Mouse (Mus musculus) limb, embryonic 14.5 days (tissue): ENCODE data around the gene Utp14b. TPM values are rescaled to one million over a fixed set of nuclear protein-coding genes. Genes with fewer than 3 reads are reported as not detected.

Experiments
- ATAC-seq: fragments of 200-750 bp; cut with Nextera tagmentation; 2 replicates; pipeline ENCODE4 v1.8.0; 2017; ENCODE audit warnings: low read depth, moderate number of reproducible peaks, moderate TSS enrichment; ENCODE audit not compliant: low FRiP score
- DNase-seq: peaks from one replicate; pipeline ENCODE4 v3.0.0-alpha.2; 2015; ENCODE audit warnings: low spot score
- H3K27ac ChIP-seq: fragments of 300-500 bp; sonication (generic); replicated peaks from 2 replicates; pipeline ENCODE4 v1.5.1; 2014; ENCODE audit warnings: low read depth, mild to moderate bottlenecking, low read length, moderate library complexity, mixed read lengths
- H3K27me3 ChIP-seq: fragments of 300-500 bp; sonication (generic); 2 replicates; pipeline ENCODE4 v1.6.1; 2014; ENCODE audit warnings: low read length, mixed read lengths; ENCODE audit not compliant: control insufficient read depth, insufficient read depth
- H3K36me3 ChIP-seq: fragments of 300-500 bp; sonication (generic); 2 replicates; pipeline ENCODE4 v1.6.1; 2014; ENCODE audit warnings: mild to moderate bottlenecking, low read length, moderate library complexity, mixed read lengths; ENCODE audit not compliant: control insufficient read depth, insufficient read depth
- H3K4me1 ChIP-seq: fragments of 300-500 bp; sonication (generic); 2 replicates; pipeline ENCODE4 v1.6.1; 2014; ENCODE audit warnings: antibody characterized with exemption, low read length, mixed read lengths; ENCODE audit not compliant: control insufficient read depth, insufficient read depth
- H3K4me2 ChIP-seq: fragments of 300-500 bp; sonication (generic); replicated peaks from 2 replicates; pipeline ENCODE4 v1.6.1; 2014; ENCODE audit warnings: low read depth, mild to moderate bottlenecking, low read length, moderate library complexity; ENCODE audit not compliant: severe bottlenecking
- H3K4me3 ChIP-seq: fragments of 300-500 bp; sonication (generic); replicated peaks from 2 replicates; pipeline ENCODE4 v1.5.1; 2014; ENCODE audit warnings: low read length
- H3K9ac ChIP-seq: fragments of 300-500 bp; sonication (generic); 2 replicates; pipeline ENCODE4 v1.6.1; 2014; ENCODE audit warnings: mild to moderate bottlenecking, low read depth, low read length, moderate library complexity; ENCODE audit not compliant: severe bottlenecking
- H3K9me3 ChIP-seq: fragments of 300-500 bp; sonication (generic); 2 replicates; pipeline ENCODE4 v1.6.1; 2016; ENCODE audit warnings: low read length; ENCODE audit not compliant: control insufficient read depth
- POLR2A ChIP-seq: fragments of 200-500 bp; IDR thresholded peaks from 2 replicates; pipeline ENCODE4 v1.8.0; 2012; ENCODE audit warnings: inconsistent platforms, mild to moderate bottlenecking, moderate library complexity, borderline replicate concordance; ENCODE audit not compliant: insufficient read depth, insufficient read length; ENCODE audit errors: extremely low read depth
- WGBS: fragments of 180-500 bp; shearing (Covaris S2); extraction: QIAGEN DNeasy Blood & Tissue Kit; methylation state at CpG from one replicate; pipeline ENCODE4 v1.1.7; 2014; 5-methylcytosine and 5-hydroxymethylcytosine counted together
- polyA plus RNA-seq, 2 experiments: library from polyadenylated mRNA; depleted of rRNA in 1 of 2; stranded (reverse) in 1 of 2; unstranded in 1 of 2; fragments of >200 nt; fragmentation: Nextera tagmentation in 1 of 2; extraction: Ambion mirVana in 1 of 2; gene quantifications; 2 replicates each; pipeline versions ENCODE4 v1.2.1 to v1.2.3; 2012 to 2014

Gene Utp14b
- polyA plus RNA-seq, 2 experiments = 4.5 to 4.6 TPM

- Histone ChIP-seq H3K27me3 (no peaks in the 10 kb centered on the region), H3K27ac (no peak overlapping the region), H3K4me1 (no peaks in the 10 kb centered on the region), H3K4me3 (no peak overlapping the region), H3K9me3 (no peaks in the 10 kb centered on the region), H3K36me3 (peaks cover 35% of the 10 kb centered on the region), H3K9ac (no peak overlapping the region), H3K4me2 (no peak overlapping the region)
- no peak for DNase-seq
- WGBS = 89% methylated on average over 7 of the region's 7 CpGs
- no peak for TF ChIP-seq POLR2A
- no peak for ATAC-seq
Measured at GRCm38 (mm10) chr1:78688149-78688548, 30.3 kb downstream of the Utp14b start.

GRCm38 (mm10) chr1:78694503-78695258 is 36.8 kb downstream of the Utp14b start:
- H3K27me3 ChIP-seq = no peaks in the 10 kb centered on the region
- DNase-seq = no peak

GRCm38 (mm10) chr1:78696305-78696704 is 38.5 kb downstream of the Utp14b start:
- no peaks in the 10 kb centered on the region for H3K27me3 ChIP-seq
- 92% methylated on average over 2 of the region's 2 CpGs for WGBS
- H3K9me3 ChIP-seq = no peaks in the 10 kb centered on the region
- no peak overlapping the region for H3K27ac ChIP-seq
- H3K36me3 ChIP-seq = peaks cover 81% of the 10 kb centered on the region
- H3K4me1 ChIP-seq = no peaks in the 10 kb centered on the region
- DNase-seq (no peak), ATAC-seq (no peak)
- no peak overlapping the region for H3K4me3 ChIP-seq
- no peak overlapping the region for H3K4me2 ChIP-seq
- TF ChIP-seq POLR2A = no peak
- no peak overlapping the region for H3K9ac ChIP-seq

More at GRCm38 (mm10) chr1:78694503-78695258, 36.8 kb downstream of the Utp14b start:
- no peak for TF ChIP-seq POLR2A
- 90% methylated on average over 9 of the region's 9 CpGs for WGBS
- Histone ChIP-seq H3K9me3 (no peaks in the 10 kb centered on the region), H3K27ac (no peak overlapping the region), H3K4me3 (no peak overlapping the region), H3K4me1 (no peaks in the 10 kb centered on the region), H3K36me3 (peaks cover 73% of the 10 kb centered on the region), H3K4me2 (no peak overlapping the region), H3K9ac (no peak overlapping the region)
- ATAC-seq = no peak

DNA sequence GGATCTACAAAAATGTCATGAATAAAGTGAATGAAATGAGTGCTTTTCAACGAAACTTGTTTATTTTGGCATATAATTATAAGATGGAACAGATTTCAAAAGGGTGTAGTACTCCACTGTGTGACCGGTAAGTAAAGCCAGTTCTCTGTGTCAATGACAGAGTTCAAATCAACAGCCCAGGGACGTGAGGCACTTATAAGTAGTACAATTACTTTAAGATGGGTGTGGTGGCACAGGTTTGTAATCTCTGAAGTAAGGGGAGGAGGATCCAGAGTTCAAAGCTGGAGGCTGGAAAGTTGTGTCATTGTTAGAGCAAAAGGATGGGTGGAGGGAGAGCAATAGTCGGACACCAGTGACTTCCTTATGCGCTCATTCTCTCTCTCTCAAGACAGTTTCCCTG is 39.1 kb downstream of the Utp14b start:
- no peak for TF ChIP-seq POLR2A
- no peaks in the 10 kb centered on the region for H3K4me1 ChIP-seq
- H3K27ac ChIP-seq = no peak overlapping the region
- H3K9me3 ChIP-seq = no peaks in the 10 kb centered on the region
- WGBS = 91% methylated on average over 5 of the region's 5 CpGs
- H3K27me3 ChIP-seq = no peaks in the 10 kb centered on the region
- no peak for DNase-seq
- no peak overlapping the region for H3K4me2 ChIP-seq
- no peak overlapping the region for H3K4me3 ChIP-seq
- peaks cover 84% of the 10 kb centered on the region for H3K36me3 ChIP-seq
- ATAC-seq = no peak
- no peak overlapping the region for H3K9ac ChIP-seq

GRCm38 (mm10) chr1:78698138-78698537 is 40.3 kb downstream of the Utp14b start:
- Histone ChIP-seq H3K27me3 (no peaks in the 10 kb centered on the region), H3K4me1 (no peaks in the 10 kb centered on the region), H3K27ac (no peak overlapping the region), H3K9me3 (no peaks in the 10 kb centered on the region), H3K4me2 (no peak overlapping the region), H3K4me3 (no peak overlapping the region), H3K9ac (no peak overlapping the region), H3K36me3 (peaks cover 84% of the 10 kb centered on the region)
- 79% methylated on average over 6 of the region's 6 CpGs for WGBS
- no peak for TF ChIP-seq POLR2A
- DNase-seq = no peak
- no peak for ATAC-seq
